Mouse (Mus musculus) spleen, postnatal 10 days (tissue): ENCODE measurements around the gene Sp6.
A peak's percentile ranks its signal among the peaks of the same experiment; 100 is the strongest.

ENCODE experiments used
- DNase-seq, 2 experiments: peaks; one replicate each; pipeline ENCODE4 v3.0.0; 2021 to 2022; ENCODE audit warnings: low spot score in 2 of 2

The Sp6 gene

GRCm38 (mm10) chr11:96982355-96982754, 30.8 kb upstream of the Sp6 start:
- peak; percentile 68 to 87 for DNase-seq

GRCm38 (mm10) chr11:96982859-96983258, 30.3 kb upstream of the Sp6 start, which contains the start of gene Sp2:
Sp2 (minus strand) TSS chr11:96982959.
- DNase-seq: no peak

DNA sequence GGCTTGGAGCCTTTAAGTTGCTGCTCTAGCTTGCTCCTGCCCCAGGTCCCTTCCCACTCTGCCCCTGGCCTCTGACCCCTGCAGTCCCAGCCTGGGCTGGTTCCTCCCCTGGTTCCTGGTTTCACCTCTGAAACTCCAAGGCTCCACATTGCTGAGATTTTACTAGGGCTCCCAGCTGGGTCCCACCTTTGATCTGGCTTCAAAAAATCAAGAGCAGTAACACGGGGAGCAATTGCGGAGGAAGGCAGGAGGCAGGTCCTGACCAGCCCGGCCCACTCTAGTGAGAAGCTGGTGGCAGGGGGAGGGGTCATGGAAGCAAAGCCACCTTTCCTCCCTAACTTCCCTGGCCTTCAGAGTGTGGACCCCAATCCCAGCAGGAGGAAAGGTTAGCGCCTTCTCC, 28.3 kb upstream of the Sp6 start:
- DNase-seq: no peak

GRCm38 (mm10) chr11:96986463-96986862, 26.7 kb upstream of the Sp6 start:
- no peak for DNase-seq

- peak in 1 of 2 experiments; percentile 56 for DNase-seq
Observed at GRCm38 (mm10) chr11:96987873-96988655, 25.1 kb upstream of the Sp6 start.

- DNase-seq: no peak
Observed at GRCm38 (mm10) chr11:96991501-96991900, 21.7 kb upstream of the Sp6 start.

- DNase-seq: no peak
Observed at GRCm38 (mm10) chr11:96992722-96993311, 20.4 kb upstream of the Sp6 start.

DNA sequence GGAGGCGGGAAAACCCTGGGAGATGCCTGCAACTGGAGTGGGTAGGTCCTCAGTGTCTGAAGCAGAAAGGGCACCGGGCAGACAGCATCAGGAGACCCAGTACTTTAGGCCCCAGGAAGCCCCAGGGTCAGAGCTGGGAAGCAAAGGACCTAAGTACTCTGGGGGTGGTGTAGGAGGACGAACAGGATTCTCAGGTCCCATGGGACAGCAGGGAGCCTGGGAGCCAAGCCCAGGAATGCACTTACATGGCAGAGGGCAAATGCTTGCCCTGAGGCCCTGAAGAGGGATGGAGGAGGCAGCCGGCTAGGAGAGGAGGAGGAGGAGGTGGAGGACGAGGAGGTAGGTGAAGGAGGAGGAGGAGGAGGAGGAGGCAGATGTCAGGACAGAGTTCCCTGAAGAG, 18.2 kb upstream of the Sp6 start:
- no peak for DNase-seq

- DNase-seq: peak in 1 of 2 experiments; percentile 37
Observed at GRCm38 (mm10) chr11:96995836-96996772, 17.1 kb upstream of the Sp6 start.

GRCm38 (mm10) chr11:96996773-96997379, 16.3 kb upstream of the Sp6 start:
- no peak for DNase-seq

GRCm38 (mm10) chr11:96997380-96997956, 15.7 kb upstream of the Sp6 start:
- DNase-seq: peak in 1 of 2 experiments; percentile 33

DNA sequence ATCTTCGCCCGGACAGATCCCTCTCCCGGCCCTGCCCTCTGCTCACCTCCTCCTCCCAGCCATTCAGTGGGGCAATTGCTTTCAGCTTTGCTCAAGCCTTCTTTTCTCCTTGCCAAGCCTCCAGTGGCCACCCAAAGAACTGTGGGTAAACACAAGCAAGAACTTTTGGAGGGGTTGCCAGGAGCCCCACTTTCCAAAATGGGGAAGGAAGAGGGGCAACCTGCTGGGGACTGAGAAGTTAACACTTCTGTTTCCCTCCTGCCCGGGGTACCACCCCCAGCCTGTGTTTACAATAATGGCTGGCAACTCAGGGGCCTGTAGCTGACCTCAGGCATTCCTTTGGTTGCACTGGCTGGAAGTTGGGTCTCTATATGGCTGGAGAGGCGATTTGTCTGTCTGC, 10.0 kb upstream of the Sp6 start:
- DNase-seq: no peak

GRCm38 (mm10) chr11:97007093-97007794, 6.0 kb upstream of the Sp6 start:
- no peak for DNase-seq

GRCm38 (mm10) chr11:97009198-97009790, 3.9 kb upstream of the Sp6 start:
- no peak for DNase-seq

DNA sequence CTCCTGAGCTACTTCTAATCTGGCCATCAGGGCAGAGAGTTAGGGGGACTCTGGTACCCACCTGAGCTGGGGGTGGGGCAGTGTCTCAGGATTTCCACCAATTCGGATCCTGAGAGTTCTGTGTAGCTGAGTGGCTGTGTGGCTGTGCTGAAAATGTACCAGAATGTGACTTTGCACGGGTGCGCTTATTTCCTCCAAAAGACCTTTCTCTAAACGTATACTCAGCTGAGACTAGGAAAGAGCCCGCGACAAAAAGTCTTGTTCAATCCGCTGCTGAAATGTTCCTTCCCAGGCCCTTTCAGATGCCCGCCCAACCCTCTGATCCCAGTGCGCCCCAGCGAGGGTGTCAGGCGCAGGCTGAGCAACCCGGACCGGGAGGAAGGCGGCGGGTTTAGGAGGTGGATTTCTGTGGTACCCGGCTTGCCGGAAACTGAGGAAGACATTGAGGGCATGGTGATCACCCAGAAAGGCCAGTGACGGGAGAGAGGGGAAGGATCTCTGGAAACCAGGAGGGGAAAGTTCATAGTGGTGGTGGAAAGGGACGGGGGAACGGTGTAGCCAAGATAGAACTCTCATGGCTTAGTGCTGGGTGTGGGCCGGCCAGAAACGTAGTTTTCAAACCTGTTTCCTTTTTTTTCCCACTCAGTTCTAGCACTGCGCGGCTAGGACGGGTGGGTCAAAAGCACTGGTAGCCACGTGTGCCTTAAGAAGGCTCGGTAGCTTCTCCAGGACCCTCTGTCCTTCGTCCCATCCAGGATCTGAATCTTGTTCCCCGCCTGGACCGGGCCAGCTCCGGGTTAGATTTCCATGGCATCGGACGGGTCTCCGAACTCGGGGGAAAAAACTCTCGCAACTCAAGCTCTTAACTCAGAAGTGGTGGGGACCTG, 4.7 kb downstream of the Sp6 start:
- no peak for DNase-seq

DNA sequence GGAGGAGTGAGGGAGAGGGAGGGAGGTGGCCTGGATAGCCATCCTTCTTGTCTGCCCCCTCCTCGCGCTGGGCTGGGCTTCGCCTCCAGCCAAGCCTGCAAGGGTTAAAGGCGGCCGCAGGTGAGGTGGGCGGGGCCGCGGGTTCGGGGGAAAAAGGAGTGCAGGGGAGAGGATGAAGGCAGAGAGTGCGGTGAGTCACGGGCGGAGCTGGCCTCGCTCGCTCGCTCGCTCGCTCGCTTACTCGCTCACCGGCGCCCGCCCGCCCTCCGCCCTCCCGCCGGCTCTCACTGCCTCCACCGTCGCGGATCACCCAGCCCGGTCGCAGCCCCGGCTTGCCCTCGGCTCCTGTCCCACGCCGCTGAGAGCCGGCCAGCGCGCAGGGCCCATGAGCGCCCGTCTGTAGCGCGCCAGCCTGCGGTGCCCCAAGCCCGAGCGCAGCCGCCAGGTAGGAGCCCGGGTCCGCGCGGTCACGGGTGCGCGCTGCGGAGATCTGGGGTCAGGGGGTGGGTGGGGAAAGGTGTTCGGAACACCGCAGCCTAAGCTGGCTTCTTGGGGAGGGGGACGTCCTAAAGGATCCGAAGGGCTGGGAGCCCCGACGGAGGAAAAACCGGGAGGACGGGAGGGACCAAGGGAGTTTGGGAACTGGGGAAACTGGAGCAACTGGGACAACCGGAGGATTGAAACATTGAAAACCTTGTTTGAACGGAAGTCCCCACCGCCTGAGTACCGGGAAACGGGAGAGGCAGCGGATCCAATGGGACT, 5.6 kb downstream of the Sp6 start:
- DNase-seq: no peak

- no peak for DNase-seq
Observed at GRCm38 (mm10) chr11:97019345-97019708, 6.1 kb downstream of the Sp6 start.

GRCm38 (mm10) chr11:97021121-97021765, 8.0 kb downstream of the Sp6 start:
- no peak for DNase-seq
